Mouse (Mus musculus) layer of hippocampus, postnatal 10 days (tissue): Measurements from ENCODE around the gene Glud1. TPM values are rescaled to one million over a fixed set of nuclear protein-coding genes. Genes with fewer than 3 reads are reported as not detected.
"Not testable (repeated sequence)": the region's sequence is repeated elsewhere in the genome, so short reads cannot be mapped to it uniquely, and the experiment has no call there.

Source experiments
- DNase-seq, 2 experiments: peaks; one replicate each; pipeline ENCODE4 v3.0.0; 2021; ENCODE audit warnings: low spot score in 2 of 2
- total RNA-seq, 2 experiments: library from RNA; stranded (reverse); gene quantifications; 2 replicates each; pipeline ENCODE4 v1.2.3; 2021

The Glud1 gene
- total RNA-seq, 2 experiments from 2014 or later, result 408 to 469 TPM

DNA sequence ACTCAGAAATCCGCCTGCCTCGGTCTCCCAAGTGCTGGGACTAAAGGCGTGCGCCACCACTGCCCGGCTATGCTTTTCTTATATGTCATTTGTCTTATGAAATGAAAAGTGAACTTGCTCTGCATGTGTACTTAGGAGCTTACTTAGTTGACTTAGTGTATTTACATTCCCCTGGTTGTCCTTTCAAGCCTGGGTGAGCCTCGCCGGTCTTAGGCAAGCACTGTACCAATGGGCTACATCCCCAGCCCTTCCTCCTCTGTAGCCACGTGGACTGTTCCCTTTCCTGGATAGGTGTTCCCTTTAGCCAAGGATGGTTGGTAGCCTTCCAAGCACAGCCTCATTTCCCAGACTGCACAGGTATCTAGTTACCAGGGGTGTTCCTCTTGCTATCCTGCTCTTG is 38.5 kb downstream of the Glud1 start:
- no peak for DNase-seq

DNA sequence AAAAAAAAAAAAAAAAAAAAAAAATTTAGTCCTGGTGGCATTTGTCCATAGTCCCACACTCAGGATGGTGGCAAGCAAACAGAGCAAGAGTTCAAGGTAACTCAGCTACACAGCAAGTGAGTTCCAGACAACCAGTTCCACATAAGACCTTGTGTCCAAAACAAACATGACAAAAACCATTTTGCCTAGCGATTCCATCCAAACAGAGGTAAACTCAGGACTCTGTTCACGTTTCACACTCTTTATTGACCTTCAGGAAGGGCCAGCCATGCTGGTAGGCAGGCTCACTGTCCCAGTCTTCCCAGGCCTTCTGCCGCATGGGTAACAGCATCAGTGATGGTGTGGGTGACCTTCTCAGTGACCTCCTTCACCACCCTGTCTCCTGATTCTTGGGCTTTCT is 41.1 kb downstream of the Glud1 start:
- no peak for DNase-seq

DNA sequence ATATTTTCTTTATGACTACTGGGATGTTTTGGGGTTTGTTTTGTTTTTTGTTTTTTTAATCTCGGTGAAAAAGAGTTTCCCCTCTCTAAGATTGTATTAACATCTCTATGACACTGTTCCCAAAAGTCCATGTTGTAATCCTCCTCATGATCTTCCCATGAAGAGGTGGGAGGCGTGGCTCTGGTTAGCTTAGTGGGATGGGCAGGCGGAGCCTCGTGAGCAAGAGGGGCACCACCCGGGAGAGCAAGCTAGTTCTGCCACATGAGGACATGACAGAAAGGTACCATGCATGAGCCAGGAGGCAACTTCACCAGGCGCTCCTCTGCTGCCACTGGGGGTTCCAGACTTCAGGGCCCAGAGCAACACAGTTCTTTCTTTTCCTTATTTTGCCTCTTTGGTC is 42.0 kb downstream of the Glud1 start:
- no peak for DNase-seq

DNA sequence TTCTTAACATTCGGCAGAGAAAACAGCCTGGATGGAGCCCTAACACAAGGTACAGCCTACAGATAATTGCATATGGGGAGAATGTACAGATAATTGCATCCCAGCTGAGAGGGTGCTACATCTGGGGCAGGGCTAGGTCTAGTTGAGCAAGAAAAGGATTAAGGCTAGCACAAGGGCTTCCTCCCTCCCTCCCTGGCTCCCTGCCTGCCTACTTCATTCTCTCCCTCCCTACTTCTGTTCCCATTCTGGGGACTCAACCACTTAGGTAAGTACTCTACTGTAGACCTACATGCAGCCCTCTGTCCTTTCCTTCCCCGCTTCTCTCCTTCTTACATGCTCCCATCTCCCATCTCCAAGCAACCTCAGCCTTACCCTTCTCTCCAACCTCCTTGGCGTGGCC is 42.8 kb downstream of the Glud1 start:
- DNase-seq, result no peak

DNA sequence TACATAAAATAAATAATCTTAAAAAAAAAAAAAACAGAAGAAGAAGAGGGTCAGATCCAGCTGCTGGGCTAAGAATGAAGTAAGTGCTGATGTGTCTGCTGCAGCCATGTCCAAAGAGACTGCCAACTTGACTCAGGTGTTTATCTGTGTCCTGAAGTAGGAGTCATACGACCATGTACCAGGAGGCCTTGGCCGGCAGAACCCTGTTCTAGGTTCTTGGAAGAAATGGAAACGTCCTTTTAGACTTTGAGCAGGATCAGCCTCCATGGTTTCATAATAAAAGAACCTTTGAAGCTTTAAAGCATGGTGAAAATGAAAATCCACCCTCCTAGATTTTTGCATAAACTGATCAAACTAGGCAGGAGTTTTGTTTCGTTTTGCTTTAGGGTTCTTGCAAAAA is 43.9 kb downstream of the Glud1 start:
- DNase-seq, result no peak

DNA sequence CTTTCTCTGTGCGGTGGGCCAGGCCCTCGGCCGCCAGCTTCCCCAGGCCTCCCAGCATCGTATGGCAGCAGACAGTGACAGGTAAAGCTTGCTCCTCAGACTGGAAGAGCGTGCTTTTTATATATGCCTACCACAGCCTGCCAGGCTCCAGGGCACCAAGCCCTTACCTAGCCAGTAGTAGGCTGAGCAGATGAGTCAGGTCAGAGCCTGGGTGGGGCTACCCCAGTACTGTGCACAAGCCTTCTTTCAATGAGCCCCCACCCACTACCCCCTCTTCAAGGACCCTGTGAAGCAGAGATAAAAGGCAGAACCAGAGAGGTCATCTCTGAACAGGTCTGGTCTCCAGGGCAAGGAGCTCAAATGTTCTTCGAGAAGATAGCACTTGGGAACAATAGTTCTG is 44.8 kb downstream of the Glud1 start, which contains the start of gene Fam25c:
Gene Fam25c, minus strand, starts transcription at position 133 of the 400 bp plus-strand sequence.
- no peak for DNase-seq

DNA sequence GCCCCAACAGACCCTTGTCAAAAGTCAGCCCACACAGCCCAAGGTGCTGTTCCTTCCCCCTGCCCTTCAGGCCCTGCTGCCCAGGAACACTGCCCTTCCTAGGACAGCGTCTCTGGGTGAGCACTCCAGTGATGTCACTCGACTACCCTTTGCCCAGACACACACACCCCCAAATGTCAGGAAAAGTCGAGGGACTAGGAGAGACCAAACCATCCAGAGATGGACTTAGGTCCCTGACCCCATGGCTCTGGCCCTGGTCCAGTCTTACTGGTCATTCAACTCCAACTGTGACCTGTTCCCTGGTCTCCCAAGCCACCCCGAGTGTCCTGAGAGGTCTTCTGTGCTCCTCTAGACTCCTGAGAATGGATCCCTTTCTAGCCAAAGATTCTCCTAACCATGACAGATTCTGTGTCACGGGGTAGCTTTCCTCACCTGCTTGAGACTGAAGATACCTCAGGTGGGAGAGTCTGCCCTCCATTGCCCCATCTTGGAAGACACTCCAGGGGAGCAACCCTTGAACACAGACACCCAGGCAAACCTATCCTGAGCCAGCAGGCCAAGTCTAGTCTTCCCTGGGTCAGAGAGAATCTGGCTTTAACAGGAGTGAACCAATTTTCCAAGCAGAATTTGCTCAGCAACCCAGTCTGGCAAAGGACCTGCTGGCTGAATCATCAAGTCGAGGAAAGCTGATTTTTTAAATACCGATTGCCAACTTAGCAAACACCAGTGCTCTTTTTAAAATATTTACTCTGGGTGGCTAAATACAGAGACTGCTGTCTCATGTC is 47.3 kb downstream of the Glud1 start:
- no peak for DNase-seq

DNA sequence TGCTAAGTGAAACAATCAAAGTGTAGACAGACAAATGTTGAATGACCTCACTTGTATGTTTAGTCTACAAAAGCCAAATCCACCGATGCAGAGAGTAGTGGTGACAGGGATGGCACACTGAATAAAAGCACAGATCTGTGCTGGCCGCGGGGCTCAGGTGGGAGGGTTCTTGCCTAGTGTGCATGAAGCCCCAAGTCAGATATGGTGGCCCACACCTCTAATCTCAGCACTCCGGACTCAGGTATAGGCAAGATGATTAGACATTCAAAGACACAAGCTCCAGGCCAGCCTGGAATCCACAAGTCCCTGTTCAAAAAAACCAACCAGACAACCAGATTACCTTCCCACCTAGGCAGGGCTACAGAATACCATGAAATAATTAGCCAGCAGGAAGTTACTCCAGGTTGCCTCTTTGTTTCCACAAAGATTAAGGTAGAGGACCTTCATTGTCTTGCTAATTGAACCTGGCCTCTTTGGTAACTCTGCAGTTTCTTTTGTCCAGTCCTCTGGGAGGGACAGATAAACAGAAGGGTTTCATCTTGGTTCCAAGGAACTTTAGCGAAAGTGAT is 49.2 kb downstream of the Glud1 start:
- no peak for DNase-seq

DNA sequence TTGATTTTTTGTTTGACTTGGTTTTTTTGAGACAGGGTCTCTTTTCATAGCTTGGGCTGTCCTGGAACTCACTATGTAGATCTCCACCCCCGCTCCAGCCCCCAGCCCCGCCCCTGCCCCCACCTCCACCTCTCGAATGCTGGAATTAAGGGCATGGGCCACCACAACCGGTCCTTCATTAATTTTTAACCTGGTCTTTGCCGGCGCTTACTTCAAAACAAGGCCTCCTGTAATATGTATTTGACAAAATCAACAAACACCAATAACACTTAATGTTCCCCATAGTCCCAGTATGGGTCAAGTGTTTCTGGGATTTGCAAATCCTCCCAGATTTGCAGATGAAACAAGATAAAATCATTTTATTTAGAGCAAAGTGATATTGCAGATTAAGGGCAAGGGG is 49.7 kb downstream of the Glud1 start:
- no peak for DNase-seq

DNA sequence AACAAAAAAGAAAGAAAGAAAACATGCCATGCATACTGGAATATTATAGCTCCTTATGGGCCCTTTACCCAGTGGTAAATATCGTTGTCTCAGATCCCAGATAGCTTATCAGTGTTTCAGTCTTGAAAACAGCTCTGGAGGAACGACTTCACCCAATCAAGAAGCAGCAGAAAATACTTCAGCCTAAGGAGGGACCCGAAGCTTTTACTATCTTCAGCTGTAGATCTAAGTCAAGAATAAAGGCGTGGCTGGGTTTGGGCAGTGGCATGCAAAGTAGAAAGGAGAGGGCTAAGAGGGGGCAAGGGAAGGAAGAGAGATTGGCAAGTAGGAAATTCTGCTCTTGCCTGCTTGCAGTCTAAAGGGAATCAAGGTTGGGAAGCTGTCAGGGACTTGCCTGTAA is 51.6 kb downstream of the Glud1 start:
- no peak for DNase-seq

DNA sequence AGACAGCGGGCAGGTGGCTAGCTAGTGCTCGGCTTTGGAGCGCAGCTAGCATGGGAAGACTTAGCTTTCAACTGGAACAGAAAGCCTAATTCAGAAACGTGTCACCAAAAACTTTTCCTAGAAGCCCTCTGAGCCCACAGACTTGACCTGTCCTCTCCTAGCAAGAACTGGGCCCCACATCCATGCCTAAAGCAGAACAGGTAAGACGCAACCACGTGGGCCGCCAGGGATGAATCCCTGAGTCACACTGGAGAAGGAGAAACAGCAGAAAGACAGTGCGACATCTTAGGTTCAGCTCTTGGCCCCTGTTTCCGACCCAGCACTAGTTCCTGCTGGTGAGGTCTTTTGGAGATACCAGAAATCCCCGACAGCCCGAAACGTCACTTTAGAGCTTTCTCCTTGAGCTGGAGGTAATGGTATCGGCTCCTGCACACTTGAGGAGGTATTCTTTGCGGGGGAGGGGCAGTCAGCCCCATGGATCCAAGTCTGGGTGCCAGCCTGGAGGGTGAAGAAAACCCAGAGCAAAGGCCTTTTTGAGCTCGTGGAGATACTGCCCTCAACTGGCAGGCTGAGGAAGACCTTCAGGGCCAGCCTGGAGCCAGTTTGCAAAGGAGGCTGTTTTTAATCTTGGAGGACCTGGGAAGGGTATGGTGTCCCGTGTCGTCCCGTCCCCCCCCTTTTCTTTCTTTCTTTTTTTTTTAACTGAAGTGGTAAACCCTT is 52.4 kb downstream of the Glud1 start:
- DNase-seq, result peak; percentile 73 to 77

DNA sequence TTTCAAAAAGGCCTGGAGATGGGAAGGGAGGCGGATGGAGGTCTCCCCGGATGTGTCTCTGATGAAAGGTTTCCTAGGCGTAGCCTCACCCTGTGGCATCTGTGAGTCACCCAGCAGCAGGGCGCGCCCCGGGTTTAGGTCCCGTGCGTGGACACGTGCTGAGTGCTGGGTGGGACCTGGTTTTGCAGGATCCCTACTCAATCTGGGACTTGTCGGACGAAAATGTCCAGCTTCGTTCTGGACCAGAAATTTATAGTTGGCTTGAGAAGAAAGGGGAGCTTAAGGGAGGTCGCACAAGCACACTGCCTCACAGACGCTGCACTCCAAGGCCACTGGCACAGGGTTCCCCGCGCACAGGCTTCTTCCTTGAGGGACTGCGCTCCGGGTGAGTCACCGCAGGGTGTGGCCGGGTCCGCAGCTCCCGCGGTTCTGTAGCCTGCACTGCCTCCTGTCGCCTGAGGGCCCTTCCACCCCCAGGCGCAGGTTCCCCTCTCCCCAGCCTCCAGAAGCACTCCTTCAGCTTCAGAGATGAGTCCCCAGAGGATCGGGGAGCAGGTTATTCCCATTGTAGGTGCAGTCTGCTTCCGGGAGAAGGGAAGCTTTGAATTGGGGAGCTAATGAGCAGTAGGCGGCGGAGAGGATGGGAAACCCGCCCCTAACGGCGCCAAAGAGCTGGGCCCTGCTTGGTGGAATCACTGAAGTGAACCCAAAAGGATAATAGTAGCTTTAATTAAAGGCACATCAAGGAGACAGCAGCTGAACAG is 53.1 kb downstream of the Glud1 start:
- DNase-seq, result peak; percentile 48 to 56

DNA sequence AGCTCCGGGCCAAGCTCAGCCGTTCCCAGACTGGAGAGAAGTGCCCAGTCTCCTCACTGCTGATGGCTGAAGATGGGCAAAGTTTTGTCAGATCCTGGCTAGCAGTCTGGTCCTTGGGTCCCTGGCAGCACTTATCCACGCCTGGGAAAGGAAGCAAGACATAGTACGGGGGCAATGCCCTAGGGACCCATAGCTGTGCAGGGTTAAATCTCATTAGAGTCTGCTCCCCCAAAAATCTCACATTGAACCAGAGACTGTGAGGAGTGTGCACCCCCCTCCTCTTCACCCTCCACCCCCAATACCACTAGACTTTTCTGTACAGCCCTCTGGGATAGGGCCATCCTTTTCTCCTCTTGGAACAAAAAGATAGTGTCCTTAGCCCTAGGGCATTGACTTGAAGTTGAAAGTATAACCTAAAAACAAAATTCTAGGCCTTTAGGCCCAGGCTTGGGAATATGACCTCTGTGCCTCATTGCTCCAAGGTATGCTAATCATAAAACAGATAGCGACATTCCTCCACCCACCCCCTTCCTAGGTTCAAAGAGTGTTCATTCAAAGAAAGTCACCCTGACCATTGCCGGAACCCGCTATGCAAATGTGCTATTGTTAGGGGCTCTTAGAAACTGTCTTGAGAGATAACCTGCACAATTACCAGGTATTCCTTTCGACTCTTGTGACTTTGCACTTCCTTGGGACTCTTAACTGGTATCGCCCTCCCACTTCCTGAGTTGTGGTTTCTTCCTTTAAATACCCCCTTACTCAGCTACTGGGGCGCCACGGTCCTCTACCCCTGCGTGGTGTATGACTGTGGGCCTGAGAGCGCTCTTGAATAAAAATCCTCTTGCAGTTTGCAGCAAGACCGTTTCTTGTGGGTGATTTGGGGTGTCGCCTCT is 54.0 kb downstream of the Glud1 start:
- DNase-seq, result not testable (repeated sequence)

DNA sequence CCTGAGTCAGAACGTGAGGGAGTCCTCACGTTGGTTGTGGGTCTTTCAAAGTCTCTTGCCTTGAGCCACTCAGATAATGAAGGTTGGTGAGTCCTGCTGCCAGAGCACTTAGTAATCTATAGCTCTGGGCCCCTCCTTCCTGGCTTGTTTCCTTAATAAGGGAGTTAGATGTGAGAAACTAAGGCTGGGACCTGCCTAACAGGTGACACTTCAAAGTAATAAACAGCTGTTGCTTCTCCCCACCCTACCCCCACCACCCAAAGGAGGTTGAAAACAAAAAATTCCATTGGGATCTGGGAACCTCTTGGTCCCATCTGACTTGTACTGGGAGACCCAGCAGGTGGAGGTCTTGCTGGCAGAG is 54.6 kb downstream of the Glud1 start:
- no peak for DNase-seq

DNA sequence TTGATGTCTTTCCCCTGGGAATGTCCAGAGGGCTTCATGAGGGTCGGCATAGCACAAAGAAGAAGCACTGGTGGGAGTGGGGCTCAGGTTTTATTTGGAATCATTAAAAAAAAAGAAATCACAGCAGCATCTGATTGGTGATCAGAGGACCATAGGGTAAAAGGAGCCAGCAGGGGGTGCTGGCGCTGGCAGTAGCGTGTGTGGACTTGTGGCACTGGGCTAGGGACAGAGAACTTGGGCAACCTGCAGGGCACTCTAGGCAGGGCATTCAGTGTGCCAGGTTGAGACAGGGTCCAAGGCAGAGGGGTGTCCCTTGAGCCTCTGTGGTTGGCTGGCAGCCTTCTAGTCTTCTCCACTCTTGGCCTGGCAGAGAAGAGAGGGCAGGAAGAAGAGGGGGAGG is 59.7 kb downstream of the Glud1 start:
- DNase-seq, result no peak

DNA sequence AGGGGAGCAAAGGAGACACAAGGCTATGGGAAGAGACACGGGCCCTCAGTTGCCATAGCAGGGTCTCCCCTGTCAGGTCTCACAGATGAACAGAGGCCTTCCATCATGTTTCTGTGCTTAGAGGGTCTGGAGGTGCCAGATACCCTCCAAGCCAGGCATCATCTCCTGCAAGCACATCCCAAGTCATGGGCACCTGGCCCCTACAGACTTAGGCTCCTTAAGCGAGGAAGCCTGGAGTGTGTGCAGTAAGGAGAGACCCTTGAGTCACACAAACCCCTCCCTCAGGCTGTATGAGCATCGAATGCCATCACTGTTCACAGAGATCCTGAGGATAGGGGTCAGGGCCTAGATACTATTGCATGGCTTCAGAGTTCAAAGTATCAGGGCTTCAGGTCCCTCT is 60.4 kb downstream of the Glud1 start:
- DNase-seq, result no peak

DNA sequence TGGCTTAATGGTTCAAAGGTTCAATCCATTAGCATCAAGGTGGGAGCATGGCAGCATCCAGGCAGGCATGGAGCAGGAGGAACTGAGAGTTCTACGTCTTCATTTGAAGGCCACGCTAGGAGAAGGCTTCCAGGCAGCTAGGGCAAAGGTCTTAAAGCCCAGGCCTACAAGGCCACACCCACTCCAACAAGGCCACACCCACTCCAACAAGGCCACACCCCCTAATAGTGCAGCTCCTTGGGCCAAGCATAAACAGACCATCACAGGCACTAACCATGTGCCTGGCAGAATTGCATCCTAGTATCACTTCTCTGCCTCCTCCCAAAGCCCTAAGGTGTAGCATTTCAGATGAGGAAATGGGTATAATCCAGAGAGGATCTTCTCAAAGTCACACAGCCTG is 61.2 kb downstream of the Glud1 start:
- DNase-seq, result no peak

DNA sequence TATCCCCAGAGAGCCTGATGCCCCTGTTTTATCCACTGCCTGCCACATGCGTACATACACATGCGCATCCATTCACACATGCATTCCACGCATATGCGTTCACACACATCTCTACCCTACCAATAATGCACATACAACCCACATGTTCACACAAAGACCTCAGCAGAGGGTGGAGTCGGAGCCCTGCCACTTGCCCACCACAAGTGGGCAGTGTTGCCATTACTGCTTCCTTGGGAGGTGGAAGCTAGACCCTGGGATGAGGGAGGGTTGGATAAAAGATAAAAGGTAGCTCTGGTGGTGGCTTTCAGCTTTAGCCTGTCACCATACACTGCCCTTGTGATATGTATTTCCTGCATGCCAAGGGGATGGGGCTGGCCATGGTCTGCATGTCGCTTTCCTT is 62.1 kb downstream of the Glud1 start:
- DNase-seq, result peak; percentile 76 to 80

DNA sequence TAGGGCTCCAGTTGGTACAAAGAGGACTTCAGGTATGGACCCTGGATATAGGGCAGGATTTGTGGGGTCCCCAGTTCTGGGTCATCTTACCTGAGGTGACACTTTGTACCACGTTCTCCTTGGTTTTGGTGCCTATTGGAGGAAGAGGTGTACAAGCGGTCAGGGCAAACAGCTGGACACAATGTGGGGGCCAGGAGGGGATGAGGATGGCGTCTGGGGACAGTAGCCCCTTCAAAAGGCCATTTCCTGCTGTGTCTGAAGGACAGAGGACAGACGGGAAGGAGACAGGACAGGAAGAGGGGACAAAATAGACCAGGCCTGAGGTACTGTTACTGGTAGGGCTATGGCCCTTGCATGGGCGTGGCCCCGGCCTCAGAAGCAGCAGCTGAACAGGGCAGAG is 63.1 kb downstream of the Glud1 start:
- DNase-seq, result no peak

DNA sequence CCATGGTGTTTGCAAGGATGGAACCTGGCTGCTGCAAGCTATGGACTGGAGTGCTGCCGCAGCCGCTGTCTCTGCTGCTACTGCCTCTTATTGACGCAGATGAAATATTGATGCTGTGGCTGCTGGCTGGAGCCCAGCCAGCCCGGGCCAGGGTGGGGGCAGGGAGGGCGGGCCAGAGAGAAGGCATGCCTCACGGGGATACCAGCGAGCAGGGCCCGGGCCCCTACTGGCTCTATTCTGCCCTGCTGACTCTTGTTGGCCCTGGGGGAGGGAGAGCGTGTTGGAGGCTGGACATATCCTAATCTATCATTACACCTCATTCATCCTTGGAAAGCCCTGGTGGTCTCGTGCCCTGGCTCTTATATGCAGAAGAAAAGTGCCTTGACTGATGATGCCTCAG is 64.0 kb downstream of the Glud1 start, which contains the start of gene Sncg:
Gene Sncg, minus strand, starts transcription at position 213 of the 400 bp plus-strand sequence.
- DNase-seq, result no peak
